Mouse (Mus musculus): ENCODE measurements at regions not wholly inside any gene's neighbourhood (a gene's known extent, or its start where the extent isn't known, plus 50 kb on each side); places are given as distances from the start of the nearest gene placed in this dataset.

DNA sequence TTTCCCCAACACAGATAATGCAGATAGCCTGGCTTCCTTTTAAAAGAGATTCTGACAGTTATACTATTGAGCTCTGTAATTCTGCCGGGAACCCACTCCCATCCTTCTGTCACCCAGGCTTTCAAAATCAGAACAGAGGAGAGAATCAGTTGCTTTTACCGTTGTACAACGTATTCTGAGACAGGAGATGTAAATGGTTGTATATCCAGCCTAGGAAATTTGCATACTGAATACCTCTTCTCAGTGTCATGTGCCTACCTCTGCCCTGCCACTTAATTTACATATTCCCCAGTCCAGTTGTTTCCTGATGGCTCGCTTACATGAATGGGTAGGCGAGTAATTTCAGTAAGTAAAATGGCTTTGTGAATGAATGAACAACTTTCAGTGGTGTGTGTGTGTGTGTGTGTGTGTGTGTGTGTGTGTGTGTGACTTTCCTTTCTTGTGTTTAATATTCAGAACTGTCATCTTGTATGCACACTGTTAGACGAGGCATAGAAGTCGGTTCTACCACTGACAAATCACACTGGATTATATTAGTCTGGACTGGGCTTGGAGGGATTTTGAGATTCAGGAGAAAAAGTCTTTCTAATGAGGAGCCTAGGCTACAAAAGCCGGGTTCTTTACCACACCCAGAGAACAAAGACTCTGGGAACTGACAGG, 282.2 kb upstream of the Cdh6 start:
- TF ChIP-seq CHD2 (IDR thresholded peaks at IDR 0.05; ENCODE audit: low read depth, low read length) = no peak
- TF ChIP-seq MAFK (IDR thresholded peaks at IDR 0.05; ENCODE audit: insufficient read depth, low read depth, low read length) = no peak
- no peak for TF ChIP-seq ZC3H11A (IDR thresholded peaks at IDR 0.05; ENCODE audit: borderline replicate concordance, low read depth, low read length)
- TF ChIP-seq HCFC1 (IDR thresholded peaks at IDR 0.05; ENCODE audit: borderline replicate concordance, insufficient read depth, low read length) = no peak
- no peak for TF ChIP-seq ZNF384 (IDR thresholded peaks at IDR 0.05; ENCODE audit: low read depth, low read length)
